Mouse (Mus musculus): ENCODE data around the gene Ipo7.
"Not testable (repeated sequence)": the region's sequence is repeated elsewhere in the genome, so short reads cannot be mapped to it uniquely, and the experiment has no call there.

Gene Ipo7

DNA sequence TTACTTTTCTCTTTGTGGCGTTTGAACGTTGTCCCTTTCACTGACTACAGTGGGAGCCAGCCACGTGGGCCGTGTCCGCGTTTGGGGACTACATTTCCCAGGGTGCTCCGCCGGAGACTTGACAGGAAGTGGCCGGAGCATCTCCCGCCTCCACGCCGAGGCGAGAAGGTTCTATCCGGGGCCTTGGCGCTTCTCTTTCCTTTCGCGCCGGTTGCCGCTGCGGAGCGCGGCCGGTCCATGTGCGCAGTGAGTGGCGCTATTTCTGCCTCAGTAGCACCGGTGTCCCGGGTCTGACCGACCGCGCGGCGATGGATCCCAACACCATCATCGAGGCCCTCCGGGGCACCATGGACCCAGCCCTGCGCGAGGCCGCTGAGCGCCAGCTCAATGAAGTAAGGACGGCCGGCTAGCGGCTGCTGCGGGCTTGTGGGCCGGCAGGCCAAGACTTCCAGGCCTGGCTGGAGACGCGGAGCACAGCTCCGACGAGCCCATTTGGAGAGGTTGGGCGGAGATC, at the start of gene Ipo7:
TSS of gene Ipo7 (plus strand) at position 158 of the 514 bp plus-strand sequence.
- peak; percentile 91 for DNase-seq

DNA sequence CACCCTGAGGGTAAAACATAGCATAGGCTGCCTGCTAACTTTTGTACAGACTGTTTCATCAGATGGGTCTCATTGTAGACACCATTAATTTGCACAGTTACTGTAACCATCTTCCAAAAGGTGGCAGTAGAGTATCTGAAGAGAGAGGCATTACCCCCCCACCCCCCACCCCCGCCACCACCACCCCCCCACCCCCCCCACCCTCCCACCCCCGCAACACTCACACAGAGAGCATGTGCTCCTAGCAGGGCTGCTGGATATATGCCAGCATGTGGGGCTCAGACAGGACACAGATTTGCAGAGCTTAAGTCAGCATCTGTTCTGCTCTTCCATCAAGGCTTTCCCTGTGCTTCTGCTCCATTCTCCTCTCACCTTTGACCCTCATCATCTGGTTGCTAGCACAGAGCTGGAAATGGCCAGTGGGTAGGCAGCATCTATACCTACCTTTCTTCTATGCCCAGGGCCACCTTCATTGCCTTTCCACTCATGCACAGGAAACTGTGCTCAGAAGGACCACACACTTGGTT, 49.1 kb upstream of the Ipo7 start:
- peak; percentile 40 for DNase-seq

DNA sequence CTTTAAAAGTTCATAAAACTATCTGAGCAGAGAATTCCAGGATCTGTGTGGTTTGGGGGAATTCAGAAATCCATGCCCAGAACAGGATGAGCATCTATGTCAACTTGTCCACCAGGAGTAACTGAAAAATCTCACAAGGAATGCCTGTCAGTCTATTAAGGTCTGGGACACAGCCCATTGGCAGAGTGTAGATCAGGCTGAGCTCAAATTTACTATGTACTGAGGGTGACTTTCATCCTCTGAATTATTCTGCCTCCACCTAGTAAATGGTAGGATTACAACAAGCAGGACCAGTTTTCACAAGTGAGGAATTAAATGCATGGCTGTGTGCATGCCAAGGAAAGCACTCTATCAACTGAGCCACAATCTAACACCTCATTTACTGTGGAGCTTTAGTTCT, 48.5 kb upstream of the Ipo7 start:
- no peak for DNase-seq

DNA sequence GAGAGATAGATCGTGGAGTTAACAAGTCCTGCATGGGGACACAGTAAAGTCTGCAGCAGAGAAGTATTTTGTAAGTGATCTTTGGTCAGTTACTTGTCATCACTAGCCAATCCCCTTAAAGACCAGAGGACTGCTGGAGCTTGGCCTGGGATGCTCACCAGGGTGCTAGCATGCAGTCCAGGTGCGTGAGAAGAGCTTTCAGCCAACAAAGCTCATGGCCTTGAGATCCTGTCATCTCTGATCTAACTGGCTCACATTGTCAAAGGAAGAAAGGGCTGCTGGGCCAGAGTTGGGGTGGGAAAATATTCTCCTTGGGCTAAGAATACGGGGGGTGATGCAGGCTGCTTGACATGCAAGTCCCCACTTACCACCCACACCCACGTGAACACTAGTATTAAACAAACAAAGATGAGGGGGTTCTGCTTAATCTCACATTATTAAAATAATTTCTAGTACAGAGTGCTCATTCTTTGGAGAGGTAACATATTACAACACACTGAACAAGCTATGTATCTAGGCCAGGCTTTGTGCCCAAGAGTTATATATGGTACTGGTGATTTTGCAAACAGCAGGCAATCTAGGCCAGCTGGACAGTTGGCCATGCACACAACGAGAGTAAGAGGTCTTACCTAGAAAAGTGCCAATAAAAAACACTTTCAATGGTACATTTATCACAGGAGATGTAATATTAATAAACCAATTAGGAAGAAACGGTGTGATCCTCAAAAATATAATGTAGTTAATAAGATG, 41.9 kb upstream of the Ipo7 start:
- no peak for DNase-seq

DNA sequence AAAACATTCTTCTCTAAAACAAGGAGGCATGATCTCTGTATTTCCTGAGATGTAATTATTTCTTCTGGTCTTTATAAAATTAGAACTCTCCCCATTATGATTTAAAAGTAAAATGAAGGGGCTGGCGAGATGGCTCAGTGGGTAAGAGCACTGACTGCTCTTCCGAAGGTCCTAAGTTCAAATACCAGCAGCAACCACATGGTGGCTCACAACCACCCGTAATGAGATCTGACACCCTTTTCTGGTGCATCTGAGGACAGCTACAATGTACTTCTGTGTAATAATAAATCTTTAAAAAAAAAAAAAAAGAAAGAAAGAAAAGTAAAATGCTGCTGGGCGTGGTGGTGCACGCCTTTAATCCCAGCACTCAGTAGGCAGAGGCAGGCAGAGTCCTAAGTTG, 40.9 kb upstream of the Ipo7 start:
- not testable (repeated sequence) for DNase-seq

DNA sequence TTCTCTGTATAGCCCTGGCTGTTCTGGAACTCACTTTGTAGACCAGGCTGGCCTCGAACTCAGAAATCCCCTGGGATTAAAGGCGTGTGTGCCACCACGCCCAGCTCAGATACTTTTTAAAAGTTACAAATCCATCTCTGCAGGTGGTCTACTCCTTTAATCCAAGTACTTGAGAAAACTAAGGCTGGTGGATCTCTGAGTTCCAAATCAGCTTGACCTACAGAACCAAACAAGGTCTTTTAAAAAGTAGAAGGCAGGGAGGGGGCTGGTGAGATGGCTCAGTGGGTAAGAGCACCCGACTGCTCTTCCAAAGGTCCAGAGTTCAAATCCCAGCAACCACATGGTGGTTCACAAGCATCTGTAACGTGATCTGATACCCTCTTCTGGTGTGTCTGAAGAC, 33.5 kb upstream of the Ipo7 start:
- DNase-seq = not testable (repeated sequence)

DNA sequence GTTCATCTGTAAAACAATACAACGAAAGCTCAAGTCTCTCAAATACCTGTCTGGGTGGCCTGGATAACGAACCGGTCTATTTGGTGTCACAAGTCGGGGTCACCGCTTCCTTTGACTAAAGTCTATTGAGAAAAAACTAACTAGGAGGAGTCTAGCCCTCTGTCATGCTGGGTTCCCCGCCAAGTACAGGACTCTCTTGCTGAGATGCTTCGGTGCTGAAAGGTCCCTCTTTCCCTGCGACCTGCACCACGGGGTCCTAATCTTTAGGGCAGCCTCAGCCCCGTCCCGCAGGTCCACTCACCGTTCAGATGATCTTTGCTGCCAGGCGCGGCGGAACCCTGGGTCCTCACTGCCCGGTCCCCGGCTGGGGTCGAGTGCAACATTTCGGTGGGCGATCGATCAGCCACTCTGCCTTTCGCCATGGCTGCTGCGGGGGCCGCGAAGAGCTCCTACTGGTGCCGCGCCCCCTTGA, 32.4 kb upstream of the Ipo7 start:
- DNase-seq = peak; percentile 10

DNA sequence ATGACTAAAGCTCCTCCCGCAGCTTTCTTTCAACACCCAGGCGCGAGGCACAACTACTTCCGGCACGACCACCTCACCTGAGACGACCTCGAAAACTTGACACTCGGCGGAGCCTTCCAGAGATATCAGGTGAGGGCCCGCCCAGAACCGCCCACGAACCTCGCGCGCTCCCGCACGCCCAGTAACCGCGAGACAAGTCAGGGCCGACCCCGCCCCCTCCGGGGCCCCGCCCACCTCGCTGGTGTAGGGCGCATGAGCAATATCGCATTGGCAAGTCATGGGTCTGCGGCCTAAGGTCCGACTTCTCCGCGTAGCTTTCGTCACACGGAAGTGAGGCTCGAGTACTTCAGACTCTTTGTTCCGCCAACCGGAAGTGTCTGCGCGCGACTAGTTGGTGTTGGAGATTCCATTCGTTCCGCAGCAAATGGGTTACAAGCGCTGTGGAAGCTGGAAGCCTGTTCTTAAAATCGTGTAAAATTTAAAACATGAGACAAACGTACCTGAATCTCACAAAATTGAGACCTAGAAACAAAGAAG, 31.9 kb upstream of the Ipo7 start:
- DNase-seq = peak; percentile 99

DNA sequence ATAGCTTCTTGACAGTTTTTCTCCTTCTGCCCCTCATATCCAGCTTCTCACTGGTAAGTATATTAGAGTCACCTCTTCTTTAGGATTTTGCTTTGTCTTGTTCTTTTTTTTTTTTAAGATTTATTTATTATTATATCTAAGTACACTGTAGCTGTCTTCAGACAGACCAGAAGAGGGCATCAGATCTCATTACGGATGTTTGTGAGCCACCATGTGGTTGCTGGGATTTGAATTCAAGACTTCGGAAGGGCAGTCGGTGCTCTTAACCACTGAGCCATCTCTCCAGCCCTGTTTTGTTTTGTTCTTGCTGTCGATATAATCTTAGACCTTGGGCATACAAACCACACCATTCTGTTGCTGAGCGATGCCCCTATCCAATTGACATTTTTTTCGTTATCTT, 31.3 kb upstream of the Ipo7 start, which contains the start of gene Tmem41b:
TSS of gene Tmem41b (minus strand) at position 155 of the 400 bp plus-strand sequence.
- peak; percentile 11 for DNase-seq

DNA sequence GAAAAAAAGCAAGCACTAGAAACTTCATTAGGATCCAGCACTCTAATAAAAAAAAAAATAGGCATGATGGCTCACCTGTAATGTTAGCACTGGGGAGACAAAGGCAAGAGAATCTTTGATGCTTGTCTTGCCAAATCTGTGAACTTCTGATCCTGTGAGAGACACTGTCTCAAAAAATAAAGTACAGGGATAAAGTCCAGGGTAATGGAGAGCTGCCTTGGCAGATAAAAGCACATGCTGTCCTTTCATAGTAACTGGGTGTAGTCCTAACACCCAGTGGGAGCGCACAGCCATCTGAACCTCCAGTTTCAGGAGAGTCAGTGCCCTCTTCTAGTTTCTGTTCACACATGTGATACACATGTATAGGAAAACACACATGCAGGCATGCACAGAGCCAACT, 26.8 kb upstream of the Ipo7 start:
- no peak for DNase-seq

DNA sequence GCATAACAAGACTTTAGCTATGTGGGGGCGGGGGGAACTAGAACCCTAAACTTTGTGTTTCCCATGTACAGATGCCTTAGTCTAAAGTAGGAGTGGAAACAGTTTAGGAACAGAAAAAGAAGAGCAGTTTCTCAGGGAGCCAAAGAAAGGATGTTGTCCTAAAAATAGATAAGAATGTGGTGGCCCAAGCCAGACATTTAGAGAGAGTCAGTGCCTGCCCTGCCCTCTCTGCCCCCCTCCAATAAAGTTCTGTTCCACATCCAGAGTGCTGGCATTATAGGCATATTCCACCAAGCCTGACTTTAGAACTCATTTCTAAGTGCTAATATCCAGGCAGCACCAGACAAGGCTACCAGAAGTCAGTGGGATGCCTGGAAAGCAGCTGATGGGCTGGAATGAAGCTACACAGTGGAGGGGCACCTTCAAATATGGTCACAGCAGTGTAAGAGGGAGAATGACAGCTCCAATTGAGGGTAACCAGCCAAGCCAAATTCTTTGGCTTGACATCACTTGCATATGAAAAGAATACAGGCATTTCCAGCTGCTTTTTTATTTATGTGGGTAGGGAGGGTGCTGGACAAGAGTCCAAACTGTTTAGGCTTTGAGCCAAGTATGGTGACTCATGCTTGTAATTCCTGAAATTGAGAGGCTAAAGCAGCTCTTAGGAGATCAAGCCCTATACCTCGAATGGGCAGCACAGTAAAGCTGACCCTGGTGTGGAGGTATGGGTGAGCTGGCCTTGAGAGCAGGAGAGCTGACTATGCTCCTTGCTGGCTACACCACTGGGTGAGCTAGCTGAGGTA, 24.7 kb upstream of the Ipo7 start:
- DNase-seq = peak; percentile 66

DNA sequence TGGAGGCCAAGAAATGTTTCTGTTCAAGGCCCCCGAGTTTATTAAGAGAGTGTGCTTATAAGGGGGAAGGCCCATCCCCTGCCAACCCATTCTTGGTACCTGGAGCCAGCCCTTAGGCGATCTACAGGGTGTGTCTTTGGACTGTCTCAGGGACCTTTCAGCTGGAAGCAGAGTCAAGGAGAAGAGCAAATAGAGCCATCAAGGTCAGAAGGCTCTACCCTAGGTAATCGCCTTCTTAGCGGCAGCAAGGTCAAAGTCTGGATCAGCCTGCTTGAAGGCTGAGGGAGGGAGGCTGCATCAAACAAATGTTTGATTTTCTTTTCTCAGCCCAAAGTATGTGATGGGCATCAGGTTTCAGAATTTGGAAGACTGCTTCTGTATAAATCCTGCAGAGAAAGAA, 19.7 kb upstream of the Ipo7 start:
- no peak for DNase-seq

DNA sequence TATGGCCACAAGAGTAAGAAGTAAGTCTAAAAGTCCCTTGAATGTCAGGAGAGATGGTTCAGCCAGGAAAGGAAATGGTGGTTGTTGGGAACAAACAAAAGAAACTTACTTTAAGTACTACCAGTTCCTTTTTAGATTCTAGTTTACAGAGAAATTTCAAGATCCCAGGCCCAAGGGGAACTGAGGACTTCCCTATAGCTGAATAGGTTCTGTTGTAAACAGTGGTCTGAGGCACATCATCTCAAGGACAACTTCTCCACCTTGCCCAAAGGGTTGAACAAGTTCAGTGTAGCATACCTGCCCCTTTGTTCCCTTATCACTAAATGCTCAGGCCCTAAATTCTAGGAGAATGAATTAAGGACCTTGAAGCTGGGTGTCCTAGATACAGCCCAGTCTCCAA, 16.0 kb upstream of the Ipo7 start:
- no peak for DNase-seq

DNA sequence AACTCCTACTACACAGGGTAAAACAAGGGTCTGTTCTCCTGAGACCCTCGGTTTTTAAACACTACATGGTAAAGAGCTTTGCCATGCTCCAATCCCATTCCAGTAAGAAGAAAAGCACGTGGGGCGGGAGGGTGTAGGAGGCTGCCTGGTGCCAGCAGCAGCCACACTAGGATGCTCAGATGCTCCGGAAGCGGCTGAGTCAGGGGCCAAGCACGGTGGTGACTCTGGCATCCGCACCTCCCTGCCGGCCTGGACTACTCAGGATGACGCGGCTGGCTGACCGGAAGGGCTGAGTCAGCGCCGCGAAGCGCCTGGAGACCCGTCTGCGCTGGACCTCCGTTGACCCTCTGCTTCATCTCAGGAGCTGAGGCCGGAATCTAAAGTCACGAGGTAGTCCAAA, 15.1 kb upstream of the Ipo7 start:
- peak; percentile 50 for DNase-seq

DNA sequence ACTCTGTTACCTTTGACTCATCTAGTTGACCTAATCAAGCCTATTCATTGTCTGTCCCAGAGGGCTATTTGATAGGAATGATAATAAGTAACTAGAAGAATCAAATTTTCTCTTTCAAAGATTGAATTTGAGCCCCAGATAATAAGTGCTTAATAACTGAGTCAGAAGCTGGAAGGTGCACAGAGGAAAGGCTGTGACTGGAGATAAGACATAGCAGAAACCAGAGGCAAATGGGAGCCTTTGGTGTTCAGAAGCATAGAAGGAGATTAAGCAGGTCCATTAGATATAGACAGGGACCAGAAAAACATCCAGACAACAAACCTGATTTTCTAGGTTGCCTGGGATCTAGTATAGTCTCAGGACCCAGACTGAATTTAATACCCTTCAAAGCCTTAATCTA, 12.1 kb upstream of the Ipo7 start:
- no peak for DNase-seq

DNA sequence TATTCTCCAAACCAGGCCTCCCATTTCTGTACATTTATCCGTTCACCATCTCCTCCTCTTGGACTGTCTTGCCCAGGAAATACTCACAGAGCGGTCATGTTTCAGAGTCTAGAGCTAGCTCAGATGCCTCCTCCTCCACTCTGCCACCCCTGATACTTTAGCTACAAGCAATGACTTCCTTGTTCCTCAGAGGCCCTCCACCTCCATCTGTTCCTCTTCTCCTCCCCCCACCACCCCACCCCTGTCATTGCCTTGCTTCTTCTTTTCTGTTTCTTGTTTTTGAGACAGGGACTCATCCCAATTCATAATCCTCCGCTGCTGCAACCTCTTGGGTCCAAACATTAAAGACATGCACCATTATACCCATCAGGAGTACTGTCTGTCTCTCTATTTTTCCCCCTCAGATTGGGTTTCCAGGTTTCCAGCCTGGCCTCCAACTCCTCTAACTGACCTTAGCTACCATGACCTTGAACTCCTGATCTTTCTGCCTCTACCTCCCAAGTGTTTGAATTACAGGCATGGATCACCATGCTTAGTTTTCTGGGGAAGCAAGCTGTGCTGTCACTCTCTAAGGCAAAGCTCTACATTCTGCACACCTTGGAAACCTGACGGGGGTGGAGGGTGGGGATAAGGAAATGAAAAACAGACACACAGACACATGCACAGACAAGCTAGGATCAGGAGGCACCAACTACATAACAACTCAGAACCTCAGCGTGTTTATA, 11.4 kb upstream of the Ipo7 start:
- no peak for DNase-seq

DNA sequence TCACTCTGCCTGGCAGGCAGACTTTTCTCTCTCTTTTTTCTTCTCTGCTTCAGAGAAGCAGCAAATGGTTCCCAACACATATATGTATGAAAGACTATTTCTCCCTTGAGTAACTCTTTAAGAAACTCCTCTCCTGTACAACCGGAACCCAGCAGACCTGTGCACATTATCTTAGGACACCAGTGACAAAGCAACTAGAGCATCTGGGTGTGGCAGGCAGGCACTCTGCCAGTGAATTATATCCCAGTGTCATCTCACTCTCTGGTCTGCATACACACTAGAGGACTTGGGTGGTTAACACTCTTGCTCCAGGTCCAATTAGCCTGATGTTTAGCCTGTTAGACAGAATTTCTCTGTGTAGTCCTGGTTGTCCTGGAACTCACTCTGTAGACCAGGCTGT, 9.6 kb upstream of the Ipo7 start:
- no peak for DNase-seq

DNA sequence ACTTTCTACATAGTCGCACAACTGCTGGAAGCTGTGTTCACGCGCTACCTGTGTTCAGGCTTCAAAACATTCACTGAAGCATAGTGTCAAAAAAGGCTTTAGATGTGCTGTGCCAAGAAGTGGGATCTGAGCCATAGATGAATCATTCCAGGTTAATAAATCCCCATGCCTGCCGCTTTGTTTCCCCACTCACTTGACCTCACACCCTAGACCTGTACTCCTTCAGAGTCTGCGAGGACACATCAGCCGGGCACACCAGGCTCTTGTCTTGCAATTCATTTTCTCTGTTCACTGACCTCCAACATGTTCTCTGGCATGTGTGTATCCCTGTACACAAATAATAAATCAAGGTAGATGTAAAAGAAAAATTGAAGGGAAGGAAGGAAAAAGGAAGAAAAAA, 9.0 kb upstream of the Ipo7 start:
- DNase-seq = no peak

DNA sequence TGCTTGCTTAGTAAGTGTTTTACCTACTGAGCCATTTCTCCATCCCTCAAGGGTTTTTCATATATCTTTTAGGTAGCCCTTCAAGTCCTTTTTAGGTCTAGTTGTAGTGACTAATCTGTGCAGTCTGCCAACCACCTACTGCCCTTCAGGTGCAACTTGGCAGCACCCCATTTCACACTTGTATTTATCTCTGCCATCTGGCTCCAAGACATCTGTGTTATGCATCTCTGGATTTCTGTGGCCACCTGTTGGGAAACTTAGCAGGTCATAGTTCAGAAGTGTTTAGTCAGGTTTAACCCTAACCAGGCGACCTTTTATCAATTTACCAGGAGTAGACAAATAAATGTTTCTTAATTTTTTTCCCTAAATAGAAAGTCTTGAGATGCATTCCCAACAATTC, 6.7 kb upstream of the Ipo7 start:
- no peak for DNase-seq

DNA sequence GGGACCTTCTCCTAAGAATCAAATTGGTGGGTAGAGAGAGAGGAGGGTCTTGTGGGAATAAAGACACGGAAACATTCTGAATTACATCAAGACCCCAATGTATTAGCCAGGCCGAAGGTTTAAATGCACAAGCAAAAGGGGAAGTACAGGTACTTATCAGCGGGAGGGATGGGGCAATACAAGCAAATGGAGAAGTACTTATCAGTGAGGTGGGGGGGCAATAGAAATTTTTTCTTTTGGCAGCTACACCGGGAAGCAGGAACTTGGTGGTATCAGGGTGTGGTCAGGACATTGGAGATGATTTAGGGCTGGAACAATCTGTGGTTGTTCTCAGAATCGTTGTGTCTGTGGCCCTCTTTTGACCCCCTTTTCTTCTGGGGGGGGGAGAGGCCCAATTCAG, 3.8 kb upstream of the Ipo7 start:
- no peak for DNase-seq

DNA sequence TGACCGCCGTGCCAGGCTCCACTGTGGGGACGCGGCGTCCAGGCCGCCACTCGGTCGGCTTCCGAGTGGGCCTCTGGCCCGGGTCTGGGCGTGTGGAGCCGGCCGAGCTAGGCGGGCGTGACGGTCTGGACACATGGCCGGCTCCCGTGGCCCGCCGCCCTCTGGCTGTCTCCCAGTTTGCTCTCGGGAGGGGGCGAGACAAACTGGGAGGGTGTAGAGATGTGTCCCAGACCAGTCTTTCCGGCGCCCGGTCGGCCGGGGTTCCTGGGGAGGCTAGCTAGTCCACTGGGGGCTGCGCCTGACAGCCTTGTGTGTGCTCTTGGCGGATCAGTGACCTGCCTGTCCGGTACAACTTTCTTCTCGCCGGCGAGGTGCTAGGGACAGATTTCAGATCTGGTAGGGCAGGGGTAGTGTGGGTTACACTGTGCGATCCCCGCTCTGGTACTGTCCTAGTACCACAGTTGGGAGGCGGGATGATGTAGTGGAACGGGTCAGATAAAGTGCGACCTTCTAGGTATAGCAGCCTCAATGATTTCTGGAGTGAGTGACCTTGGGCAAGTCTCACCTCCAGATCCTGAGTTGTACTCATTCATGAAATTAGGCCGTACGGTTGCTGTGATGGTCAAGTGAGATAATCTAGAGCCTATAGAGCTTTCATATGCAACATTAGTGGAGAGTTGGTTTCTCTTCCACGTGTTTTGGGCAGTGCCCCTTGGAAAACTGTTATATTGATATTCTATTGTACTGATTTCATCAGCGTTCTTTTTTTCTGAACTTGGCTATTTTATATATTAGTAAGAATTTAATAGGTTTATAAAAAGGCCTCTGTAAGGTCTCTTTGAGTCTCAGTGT, 783 bp downstream of the Ipo7 start:
- DNase-seq = peak; percentile 60

DNA sequence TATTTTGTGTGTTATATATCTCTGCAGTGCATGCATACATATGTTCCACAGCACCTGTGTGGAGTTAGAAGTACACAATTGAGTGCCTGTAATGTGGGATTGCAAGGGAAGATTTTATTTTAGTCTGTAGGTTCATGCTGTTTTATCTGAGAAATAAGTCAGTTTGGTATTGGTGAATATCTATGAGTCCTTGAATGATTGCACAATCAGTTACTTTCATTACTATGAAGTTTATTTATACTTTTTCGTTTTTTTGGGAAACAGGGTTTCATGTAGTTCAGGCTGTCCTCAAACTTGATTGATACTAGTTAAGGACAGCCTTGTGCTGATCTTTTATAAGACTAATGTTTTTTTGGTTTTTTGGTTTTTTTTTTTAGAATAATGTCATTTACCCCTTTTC, 5.5 kb downstream of the Ipo7 start:
- no peak for DNase-seq
